Mouse (Mus musculus) erythroblast, embryonic 14.5 days (primary cell): ENCODE data around the gene Bbs5.

Experiments
- GATA1 ChIP-seq: IDR thresholded peaks from 2 replicates; pipeline ENCODE4 v1.6.1; 2012; ENCODE audit warnings: low read length, inconsistent platforms, mixed read lengths
- TAL1 ChIP-seq: IDR thresholded peaks from 3 replicates; pipeline ENCODE4 v1.6.1; 2012; ENCODE audit warnings: low read length, inconsistent platforms, mixed read lengths

GRCm38 (mm10) chr2:69659326-69659725, 12.4 kb downstream of the Bbs5 start:
- TF ChIP-seq GATA1 (no peak), TAL1 (no peak)
